Mouse (Mus musculus) heart, adult 8-10 months (tissue): ENCODE measurements at regions not wholly inside any gene's neighbourhood (a gene's known extent, or its start where the extent isn't known, plus 50 kb on each side); places are given as distances from the start of the nearest gene placed in this dataset.

Experiments
- DNase-seq: peaks from one replicate; pipeline ENCODE4 v3.0.0; 2022; ENCODE audit warnings: low spot score

DNA sequence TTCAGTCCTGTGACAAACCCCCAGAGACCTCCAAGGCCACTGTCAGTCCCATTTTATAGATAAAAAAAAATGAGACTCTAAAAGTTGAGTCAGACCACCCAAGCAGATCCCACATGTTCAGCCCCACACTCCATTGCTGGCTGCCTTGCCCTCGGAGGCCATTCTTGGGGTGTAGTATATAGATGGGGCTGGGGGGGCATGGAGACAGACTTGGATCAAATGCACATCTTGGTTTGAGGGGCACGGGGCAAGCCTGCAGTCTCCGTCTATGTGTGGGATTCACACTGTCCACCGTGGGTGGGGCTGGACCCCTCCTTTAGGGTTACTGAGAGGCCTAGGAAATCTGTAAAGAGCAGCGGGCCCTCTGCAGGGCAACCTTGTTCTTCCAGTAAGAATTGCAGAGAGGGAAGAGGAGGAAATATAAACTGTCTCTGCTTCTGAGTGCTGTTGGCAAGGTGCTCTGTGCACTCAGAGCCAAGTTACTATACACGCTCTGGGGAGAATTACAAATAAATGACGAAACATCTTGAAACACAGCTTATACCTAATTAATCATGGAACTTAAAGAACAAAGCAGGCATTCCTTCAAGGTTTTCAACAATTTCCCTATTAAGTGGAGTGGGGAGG is 184.4 kb upstream of the Habp2 start:
- no peak for DNase-seq

- no peak for DNase-seq
Observed at GRCm38 (mm10) chr19:56105073-56105451, 181.9 kb upstream of the Habp2 start.

DNA sequence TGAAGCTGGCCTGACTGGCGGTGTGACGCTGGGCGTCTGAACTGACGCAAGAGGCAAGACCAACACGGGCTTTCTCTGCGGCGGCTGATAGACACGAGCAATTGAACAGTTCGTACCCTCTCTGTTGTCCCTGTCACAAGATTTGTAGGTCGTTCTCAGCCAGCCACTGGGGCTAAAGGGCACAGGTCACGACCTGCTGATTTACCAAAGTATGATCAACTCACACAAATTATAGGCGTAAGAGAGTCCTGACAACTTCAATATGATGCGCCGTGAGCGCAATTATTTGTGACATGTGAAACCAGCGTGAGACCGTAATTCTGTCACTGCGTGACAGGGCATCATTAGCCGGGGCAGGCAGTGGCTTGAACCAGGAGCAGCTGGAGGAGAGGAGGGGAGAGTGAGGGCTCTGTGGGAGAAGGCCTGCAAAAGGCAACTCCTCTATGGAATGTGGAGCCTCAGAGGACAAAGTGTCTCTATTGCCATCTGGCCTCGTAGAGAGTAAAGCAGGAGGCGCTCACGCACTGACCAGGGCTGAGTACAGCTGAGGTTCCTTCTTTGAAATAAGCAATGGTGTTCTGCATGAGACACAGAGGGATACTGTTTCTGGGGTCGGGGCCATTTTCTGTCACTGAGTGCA is 181.4 kb upstream of the Habp2 start:
- DNase-seq = no peak

GRCm38 (mm10) chr19:56108796-56109195 is 178.1 kb upstream of the Habp2 start:
- no peak for DNase-seq

DNA sequence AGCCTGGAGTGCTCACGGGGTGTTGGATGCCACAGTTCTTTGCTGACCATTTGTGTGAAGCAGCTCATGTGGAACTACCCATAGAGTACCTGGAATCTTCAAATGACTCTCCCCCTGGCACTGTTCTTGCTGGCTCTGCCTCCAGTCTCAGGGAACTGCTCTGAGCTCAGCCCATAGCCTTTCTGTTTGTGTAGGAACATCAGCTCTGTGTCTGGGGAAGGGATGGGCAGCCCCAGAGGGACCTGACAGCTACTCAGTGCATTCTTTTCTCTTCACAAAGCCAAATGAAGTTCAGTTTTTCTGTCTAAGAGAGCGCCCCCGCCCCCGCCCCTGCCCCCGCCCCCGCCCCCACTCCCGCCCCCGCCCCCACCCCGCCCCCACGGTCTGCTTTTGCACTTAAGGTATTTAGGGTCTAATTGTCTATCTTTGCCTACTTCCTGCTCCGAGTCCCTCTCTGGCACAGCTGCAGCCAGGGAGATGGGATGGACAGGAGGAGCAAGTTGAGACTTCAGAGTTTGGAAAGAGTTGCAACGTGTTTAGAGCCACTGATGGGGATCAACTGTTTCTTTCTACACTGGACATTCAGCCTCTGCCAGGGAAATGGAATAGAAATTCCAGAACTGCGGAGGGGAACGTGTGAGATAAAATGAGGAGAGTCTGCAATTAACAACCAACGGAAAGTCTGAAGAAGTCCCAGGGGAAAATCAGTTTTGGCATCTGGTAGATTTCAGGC is 171.2 kb upstream of the Habp2 start:
- DNase-seq = peak; percentile 30

DNA sequence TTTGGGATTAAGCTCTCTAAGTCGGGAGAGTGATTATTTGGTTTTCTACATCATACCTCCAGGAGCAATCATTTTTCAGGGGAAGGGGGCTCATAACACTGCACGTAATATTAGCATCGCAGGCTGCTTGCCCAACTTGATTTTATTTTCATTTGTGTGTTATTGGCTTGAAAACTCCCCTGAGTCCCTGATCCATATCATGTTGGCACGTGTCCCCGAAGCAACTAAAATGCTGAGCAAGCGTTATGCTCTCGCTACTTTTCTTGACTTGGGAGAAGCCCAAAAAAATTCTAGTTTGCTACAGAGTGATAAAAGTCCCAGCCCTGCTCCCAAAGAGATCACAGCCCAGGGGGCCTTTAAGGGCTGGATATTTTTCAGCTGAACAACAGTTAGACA is 170.7 kb upstream of the Habp2 start:
- DNase-seq = no peak

DNA sequence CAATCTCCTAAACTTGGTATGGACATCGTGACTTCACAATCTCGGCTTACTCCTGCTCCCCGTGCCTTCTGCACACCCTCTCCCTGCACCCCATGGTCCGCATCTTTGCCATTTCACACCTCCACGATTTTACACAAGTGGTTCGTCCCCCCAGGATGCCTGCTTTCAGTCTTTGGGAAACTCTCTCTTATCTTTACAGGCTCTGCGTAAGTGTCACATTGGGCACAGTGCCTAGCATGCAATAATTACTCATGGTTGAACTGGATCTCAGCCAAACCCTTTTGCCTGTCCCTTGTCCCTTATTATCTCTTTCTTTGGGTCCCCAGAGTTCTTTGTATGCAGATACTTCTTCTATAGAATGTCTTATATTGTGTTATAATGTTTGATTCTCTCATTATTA is 166.2 kb upstream of the Habp2 start:
- DNase-seq = no peak

GRCm38 (mm10) chr19:56122186-56122585 is 164.8 kb upstream of the Habp2 start:
- DNase-seq = no peak

- DNase-seq = no peak
Observed at GRCm38 (mm10) chr19:56131556-56131955, 155.4 kb upstream of the Habp2 start.

GRCm38 (mm10) chr19:56132911-56133562 is 153.9 kb upstream of the Habp2 start:
- no peak for DNase-seq

GRCm38 (mm10) chr19:56133565-56133964 is 153.4 kb upstream of the Habp2 start:
- DNase-seq = no peak

- DNase-seq = peak; percentile 65
Observed at GRCm38 (mm10) chr19:56134081-56134818, 152.7 kb upstream of the Habp2 start.

DNA sequence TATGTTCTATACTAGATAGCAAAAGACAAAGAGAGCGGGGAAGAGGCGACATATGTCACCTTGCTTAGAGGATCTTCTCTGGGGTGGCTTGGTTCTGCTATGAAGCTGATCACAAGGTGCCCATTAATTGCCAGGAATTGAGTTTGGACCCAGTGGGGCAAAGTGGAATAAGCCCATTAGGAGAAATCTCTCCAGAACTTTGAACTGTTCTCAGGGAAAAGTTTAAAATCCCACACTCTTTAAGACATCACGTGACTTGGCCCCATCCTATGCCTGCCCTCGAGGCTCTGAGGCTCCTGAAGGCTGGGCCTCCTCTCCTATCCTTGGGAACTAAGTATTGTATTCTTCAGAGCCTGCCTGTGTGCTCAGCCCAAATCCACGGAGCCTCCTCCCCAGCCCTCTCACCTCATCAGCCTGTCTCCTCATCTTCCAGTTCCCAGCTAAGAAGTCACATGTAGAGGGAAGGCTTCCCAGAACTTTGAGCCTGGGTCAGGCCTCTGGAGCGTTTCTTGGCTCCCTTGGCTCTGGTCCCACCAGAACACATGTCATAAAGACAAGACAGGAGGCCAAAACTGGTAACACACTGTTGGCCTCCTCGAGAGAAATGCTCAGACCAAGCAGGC is 151.5 kb upstream of the Habp2 start:
- no peak for DNase-seq

DNA sequence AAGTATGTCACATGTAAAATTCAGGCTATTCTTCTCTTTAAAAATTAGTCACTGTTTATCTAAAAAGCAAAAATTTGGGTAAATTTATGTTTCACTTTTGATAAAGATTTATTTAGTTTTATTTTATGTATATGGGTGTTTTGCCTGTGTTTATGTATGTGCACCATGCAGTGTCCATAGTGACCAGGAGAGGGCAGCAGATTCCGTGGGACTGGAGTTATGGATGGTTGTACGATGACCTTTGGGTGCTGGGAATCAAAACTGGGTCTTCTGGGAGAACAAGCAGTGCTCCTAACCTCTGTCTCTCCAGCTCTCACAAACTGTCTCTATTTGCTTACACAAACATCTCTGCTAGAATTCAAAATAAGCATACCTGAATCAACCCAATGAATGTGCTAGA is 146.4 kb upstream of the Habp2 start:
- DNase-seq = no peak

- DNase-seq = no peak
Observed at GRCm38 (mm10) chr19:56144221-56144620, 142.7 kb upstream of the Habp2 start.

- no peak for DNase-seq
Observed at GRCm38 (mm10) chr19:56157120-56157519, 129.8 kb upstream of the Habp2 start.

- DNase-seq = peak; percentile 64
Observed at GRCm38 (mm10) chr19:56162156-56162555, 124.8 kb upstream of the Habp2 start.

- DNase-seq = no peak
Observed at GRCm38 (mm10) chr19:56169133-56169997, 117.6 kb upstream of the Habp2 start.

GRCm38 (mm10) chr19:56169998-56170274 is 117.0 kb upstream of the Habp2 start:
- no peak for DNase-seq

GRCm38 (mm10) chr19:56172454-56172853 is 114.5 kb upstream of the Habp2 start:
- no peak for DNase-seq

DNA sequence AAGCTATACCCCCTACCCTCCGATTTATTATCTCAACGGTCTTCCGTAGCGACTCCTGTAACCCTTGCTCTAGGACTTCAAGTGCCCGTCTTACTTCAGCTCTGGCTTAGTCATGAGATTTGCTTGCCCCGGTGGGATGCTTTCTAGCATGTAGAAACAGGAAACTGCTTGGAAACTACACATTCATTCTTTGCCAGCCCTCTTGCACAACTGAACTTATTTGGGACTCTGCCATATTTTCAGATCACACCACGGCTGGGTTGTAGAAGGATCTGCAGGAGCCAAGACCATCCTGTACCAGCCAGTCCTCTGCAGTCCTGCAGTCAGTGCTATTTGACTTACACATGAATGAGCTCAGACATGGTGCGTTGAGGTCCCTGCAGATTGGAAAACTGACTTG is 110.9 kb upstream of the Habp2 start:
- peak; percentile 73 for DNase-seq
